Mouse (Mus musculus) inflammation-experienced regulatory T-cells, adult 16 weeks (primary cell): ENCODE data around the gene Pdia3. TPM values are rescaled to one million over a fixed set of nuclear protein-coding genes. Genes with fewer than 3 reads are reported as not detected.

ENCODE experiments used
- polyA plus RNA-seq: library from polyadenylated mRNA; unstranded; fragments of 100-300 nt; shearing (Covaris generic); gene quantifications from one replicate; pipeline ENCODE4 v1.2.1, GENCODE M21; 2017

The Pdia3 gene
- 689 TPM for polyA plus RNA-seq

GRCm38 (mm10) chr2:121413387-121414042 is at the start of gene Pdia3, which contains the start of gene Catsper2:
TSS of gene Pdia3 (plus strand) at chr2:121413775.
TSS of gene Catsper2 (minus strand) at chr2:121413792.

GRCm38 (mm10) chr2:121386961-121387575 is 26.5 kb upstream of the Pdia3 start, which contains the start of gene Strc:
TSS of gene Strc (minus strand) at chr2:121387168.

GRCm38 (mm10) chr2:121444178-121444577 is 30.6 kb downstream of the Pdia3 start, which contains the start of gene Ell3:
TSS of gene Ell3 (minus strand) at chr2:121444278.

GRCm38 (mm10) chr2:121448739-121449535 is 35.4 kb downstream of the Pdia3 start, which contains the start of gene Serf2:
TSS of gene Serf2 (plus strand) at chr2:121449195.

GRCm38 (mm10) chr2:121452990-121453389 is 39.4 kb downstream of the Pdia3 start, which contains the start of gene Hypk:
TSS of gene Hypk (plus strand) at chr2:121453290.

GRCm38 (mm10) chr2:121456692-121457642 is 43.4 kb downstream of the Pdia3 start, which contains the start of gene Serinc4:
TSS of gene Serinc4 (minus strand) at chr2:121456781.

GRCm38 (mm10) chr2:121473301-121474179 is 60.0 kb downstream of the Pdia3 start, which contains the start of gene Mfap1b:
TSS of gene Mfap1b (minus strand) at chr2:121474067.

Other genes starting within 250 kb of the Pdia3 start
- gene Tubgcp4, start 243.1 kb upstream of the Pdia3 start, polyA plus RNA-seq, result 117 TPM
- 64.1 TPM for gene Zscan29, start 242.7 kb upstream of the Pdia3 start, polyA plus RNA-seq
- 82.8 TPM for gene Trp53bp1, start 142.4 kb upstream of the Pdia3 start, polyA plus RNA-seq
- 0.05 TPM for gene Map1a, start 124.2 kb upstream of the Pdia3 start, polyA plus RNA-seq
- 17.5 TPM for gene Ppip5k1, start 58.4 kb upstream of the Pdia3 start, polyA plus RNA-seq
- not detected for gene Ckmt1, start 56.1 kb upstream of the Pdia3 start, polyA plus RNA-seq
- 0.11 TPM for gene Strc, start 26.6 kb upstream of the Pdia3 start, polyA plus RNA-seq
- 1.8 TPM for gene Catsper2, start within 50 bp of the Pdia3 start, polyA plus RNA-seq
- 0.74 TPM for gene Ell3, start 30.5 kb downstream of the Pdia3 start, polyA plus RNA-seq
- 500 TPM for gene Serf2, start 35.4 kb downstream of the Pdia3 start, polyA plus RNA-seq
- 154 TPM for gene Hypk, start 39.5 kb downstream of the Pdia3 start, polyA plus RNA-seq
- 0.15 TPM for gene Serinc4, start 43.0 kb downstream of the Pdia3 start, polyA plus RNA-seq
- gene Mfap1b, start 60.3 kb downstream of the Pdia3 start, polyA plus RNA-seq, result 121 TPM
- gene Mfap1a, start 92.9 kb downstream of the Pdia3 start, polyA plus RNA-seq, result 42.8 TPM
- gene Wdr76, start 92.9 kb downstream of the Pdia3 start, polyA plus RNA-seq, result 7.5 TPM